In genomic region chr11:77836751-77837150, GRCm38 (mm10) we compare ENCODE assay signal across 11 mouse cellular contexts. TPM values are rescaled to one million over a fixed set of nuclear protein-coding genes. Genes with fewer than 3 reads are reported as not detected.
DNase-seq lines count a peak whose midpoint lies in the region; ATAC-seq lines count a peak whose summit lies in the region.
"Had no signal": no experiment of that assay in that cellular context is flagged by ENCODE, and none has a peak within 500 bp of the region (broad histone marks: within the 10 kb centered on the region; RNA-seq: fewer than 3 reads in every experiment).

No protein-coding gene starts in this region.

- peaks cover 13% of the 10 kb centered on the region for H3K4me1 ChIP-seq in heart, embryonic 11.5 days (ENCODE audit: control insufficient read depth, insufficient read depth, low read length)
- H3K4me1 ChIP-seq in embryonic facial prominence, embryonic 15.5 days: peaks cover 5% of the 10 kb centered on the region; the same call in 1 of the 2 replicates
- H3K4me1 ChIP-seq in kidney, embryonic 16.5 days (ENCODE audit: insufficient read depth, low read length): peaks cover 6% of the 10 kb centered on the region; the same call in 1 of the 2 replicates

- no peak for DNase-seq in heart, adult 8-10 months (ENCODE audit: low spot score)
- peak; percentile 39 for DNase-seq in 3134 (ENCODE audit: extremely low read depth, insufficient read length, low spot score)
- DNase-seq in left cerebral cortex, postnatal 10 days (ENCODE audit: extremely low spot score in 1 of 2, low spot score in 2 of 2): no peak
- no peak for DNase-seq in spleen, postnatal 36 days (ENCODE audit: low spot score in 2 of 2)
- DNase-seq in ovary, postnatal 10 days (ENCODE audit: low spot score): no peak
- DNase-seq: gastrocnemius, postnatal 36 days; lung, postnatal 10 days had no signal

- no peak overlapping the region for H3K4me3 ChIP-seq in heart, embryonic 11.5 days (ENCODE audit: low read depth, low read length)
- H3K4me3 ChIP-seq in embryonic facial prominence, embryonic 15.5 days (replicated peaks): no peak overlapping the region
- no peak overlapping the region for H3K4me3 ChIP-seq in kidney, embryonic 16.5 days (ENCODE audit: low read length)

- H3K9me3 ChIP-seq in heart, embryonic 11.5 days (replicated peaks; ENCODE audit: control insufficient read depth, low read length): no peaks in the 10 kb centered on the region
- no peaks in the 10 kb centered on the region for H3K9me3 ChIP-seq in embryonic facial prominence, embryonic 15.5 days (replicated peaks)
- H3K9me3 ChIP-seq in kidney, embryonic 16.5 days (ENCODE audit: low read length): no peaks in the 10 kb centered on the region

- H3K27me3 ChIP-seq in heart, embryonic 11.5 days (ENCODE audit: control insufficient read depth, insufficient read depth, low read length): no peaks in the 10 kb centered on the region
- no peaks in the 10 kb centered on the region for H3K27me3 ChIP-seq in embryonic facial prominence, embryonic 15.5 days
- H3K27me3 ChIP-seq in kidney, embryonic 16.5 days (ENCODE audit: insufficient read depth, low read length): 0 out of 2 replicates have a peak, but pooled peaks cover 5% of the 10 kb centered on the region

- ATAC-seq in heart, embryonic 11.5 days (replicated peaks; ENCODE audit: insufficient number of reproducible peaks, low FRiP score, low TSS enrichment): no peak
- ATAC-seq in embryonic facial prominence, embryonic 15.5 days (ENCODE audit: insufficient number of reproducible peaks, low FRiP score, low TSS enrichment, low read depth): no peak
- ATAC-seq in kidney, embryonic 16.5 days (ENCODE audit: low FRiP score, low TSS enrichment): no peak

- H3K4me2 ChIP-seq in heart, embryonic 11.5 days: no peak overlapping the region; the same call in 1 of the 2 replicates
- H3K4me2 ChIP-seq in embryonic facial prominence, embryonic 15.5 days (replicated peaks): no peak overlapping the region
- no peak overlapping the region for H3K4me2 ChIP-seq in kidney, embryonic 16.5 days (replicated peaks; ENCODE audit: low read depth, low read length)

- H3K36me3 ChIP-seq in heart, embryonic 11.5 days (ENCODE audit: control insufficient read depth, insufficient read depth, low read length): peaks cover 35% of the 10 kb centered on the region
- H3K36me3 ChIP-seq in embryonic facial prominence, embryonic 15.5 days: peaks cover 42% of the 10 kb centered on the region
- H3K36me3 ChIP-seq in kidney, embryonic 16.5 days (ENCODE audit: insufficient read depth, low read length): peaks cover 21% of the 10 kb centered on the region

- no peak overlapping the region for H3K9ac ChIP-seq in heart, embryonic 11.5 days (ENCODE audit: low read depth, low read length)
- H3K9ac ChIP-seq in embryonic facial prominence, embryonic 15.5 days: no peak overlapping the region
- H3K9ac ChIP-seq in kidney, embryonic 16.5 days (replicated peaks; ENCODE audit: low read length): no peak overlapping the region

- WGBS in heart, embryonic 11.5 days (ENCODE audit: insufficient replicate concordance): 61% methylated on average over 4 of the region's 4 CpGs
- WGBS in embryonic facial prominence, embryonic 15.5 days: 53% methylated on average over 4 of the region's 4 CpGs
- WGBS in kidney, embryonic 16.5 days: 56% methylated on average over 4 of the region's 4 CpGs

- intact Hi-C loops in left cerebral cortex, postnatal 10 days (cut with DNase I): no loop called here

- peak overlapping the region; percentile 68 for H3K27ac ChIP-seq in heart, embryonic 11.5 days (ENCODE audit: low read depth, low read length)
- H3K27ac ChIP-seq in embryonic facial prominence, embryonic 15.5 days (replicated peaks): peak overlapping the region; percentile 69
- H3K27ac ChIP-seq in kidney, embryonic 16.5 days (ENCODE audit: low read length): peak overlapping the region; percentile 12; the same call in 1 of the 2 replicates

RNA-seq across cellular contexts. Expression of gene Gm10277, which starts 49.2 kb away (rescaled TPM):
- 0.55 and 0.87 TPM in 2 replicates for polyA plus RNA-seq in heart, embryonic 11.5 days (2014; fragmentation: Nextera tagmentation; extraction: Ambion mirVana)
- not detected for total RNA-seq in heart, adult 8-10 months (2022)
- 1.3 and 1.4 TPM in 2 replicates for polyA plus RNA-seq in embryonic facial prominence, embryonic 15.5 days (2015; fragmentation: Nextera tagmentation; extraction: Ambion mirVana)
- 1.5 and 1.6 TPM in 2 replicates for polyA plus RNA-seq in kidney, embryonic 16.5 days (2015; fragmentation: Nextera tagmentation; extraction: Ambion mirVana)
- not detected for total RNA-seq in left cerebral cortex, postnatal 10 days (2021)
- total RNA-seq: gastrocnemius, postnatal 36 days; layer of hippocampus, postnatal 10 days had no signal

RNA-seq across cellular contexts. Expression of gene Pipox, which starts 57.1 kb away (rescaled TPM):
- polyA plus RNA-seq in heart, embryonic 11.5 days (2014; fragmentation: Nextera tagmentation; extraction: Ambion mirVana): 1.8 and 2.4 TPM in 2 replicates
- total RNA-seq in heart, adult 8-10 months (2022): under 1 TPM; 0.43 to 0.82 (median 0.59) TPM
- 0.45 and 1.0 TPM in 2 replicates for polyA plus RNA-seq in embryonic facial prominence, embryonic 15.5 days (2015; fragmentation: Nextera tagmentation; extraction: Ambion mirVana)
- 14.7 and 16.0 TPM in 2 replicates for polyA plus RNA-seq in kidney, embryonic 16.5 days (2015; fragmentation: Nextera tagmentation; extraction: Ambion mirVana)
- total RNA-seq in left cerebral cortex, postnatal 10 days (2021): 1 to 10 TPM in 1 of 2 experiments, under 1 TPM in 1; 0.49 to 1.6 TPM
- total RNA-seq: gastrocnemius, postnatal 36 days had no signal

Comparison
In these comparisons a context has a peak if more than half of its experiments do, and no peak if none do; other contexts are left out.
1. H3K27ac ChIP-seq: peak in every context shown above with its lines; median percentile 69 in embryonic facial prominence, embryonic 15.5 days; 68 in heart, embryonic 11.5 days; 12 in kidney, embryonic 16.5 days.